Mouse (Mus musculus): ENCODE results near the gene Rbfox2.

DNA sequence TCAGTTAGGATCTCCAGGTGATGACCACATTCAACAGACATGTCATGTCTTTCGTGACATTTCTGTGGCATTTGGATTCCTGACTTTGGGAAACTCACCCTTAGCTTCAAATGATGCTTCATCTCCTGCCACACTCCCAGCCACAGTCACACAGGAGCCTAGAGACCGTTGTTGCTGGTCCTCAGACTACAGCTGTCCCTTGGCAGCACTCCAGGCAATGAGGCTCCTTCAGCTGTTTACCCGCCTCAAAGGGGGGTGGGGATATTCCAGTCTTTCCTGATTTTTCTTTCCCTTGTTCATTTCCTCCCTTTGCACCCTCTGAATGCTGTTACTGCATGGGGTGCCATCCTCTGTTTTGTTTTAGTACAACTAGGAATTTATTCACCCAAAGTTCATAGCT is 150.3 kb downstream of the Rbfox2 start:
- TF ChIP-seq POLR2A (IDR thresholded peaks at IDR 0.05; ENCODE audit: borderline replicate concordance, insufficient read depth, low read length) (no peak), CTCF (IDR thresholded peaks at IDR 0.05; ENCODE audit: borderline replicate concordance, insufficient read depth, low read depth, low read length) (no peak)

All from cerebellum, adult 2 months (tissue).